Mouse (Mus musculus): Measurements from ENCODE around the gene Htra3.

- TF ChIP-seq CTCF (IDR thresholded peaks at IDR 0.05; ENCODE audit: extremely low read depth, insufficient read depth, insufficient read length, insufficient replicate concordance) (no peak), POLR2A (IDR thresholded peaks at IDR 0.05; ENCODE audit: low read depth, low read length) (no peak)
Observed at GRCm38 (mm10) chr5:35679256-35680155, at the start of gene Htra3.

Data from spleen, adult 2 months (tissue).